Mouse (Mus musculus): ENCODE results near the gene Atxn7l2.

DNA sequence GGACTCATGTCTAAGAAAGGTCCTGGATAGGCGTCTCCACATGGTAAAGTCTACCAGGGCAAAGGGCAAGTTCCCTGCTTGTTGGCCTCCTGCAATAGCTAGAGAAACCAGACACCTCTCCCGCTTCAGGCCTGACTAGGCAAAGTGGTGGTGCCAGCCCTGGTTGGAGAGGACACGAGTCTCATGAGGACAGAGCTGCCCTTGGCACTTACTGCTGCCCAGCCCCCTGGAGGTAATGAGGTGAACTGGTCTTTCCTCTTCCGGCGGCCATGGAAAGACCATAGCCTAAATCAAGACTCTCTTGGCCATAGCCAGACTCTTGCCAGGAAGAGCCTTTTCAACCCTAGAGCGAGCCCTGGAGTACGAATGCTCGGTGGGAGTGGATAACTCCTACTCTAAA, 1.7 kb upstream of the Atxn7l2 start:
- TF ChIP-seq CTCF (IDR thresholded peaks at IDR 0.05; ENCODE audit: insufficient read depth, low read length) (no peak), POLR2A (IDR thresholded peaks at IDR 0.05; ENCODE audit: borderline replicate concordance, extremely low read depth, low read depth, low read length) (no peak)
